Mouse (Mus musculus) left cerebral cortex, adult 8-10 months (tissue): ENCODE data around the gene Pcdh9. TPM values are rescaled to one million over a fixed set of nuclear protein-coding genes. Genes with fewer than 3 reads are reported as not detected.

Source experiments
- DNase-seq, 2 experiments: peaks; one replicate each; pipeline ENCODE4 v3.0.0; 2022; ENCODE audit warnings: low spot score in 2 of 2
- total RNA-seq, 4 experiments: library from RNA; stranded (reverse); gene quantifications; 2 replicates each; pipeline ENCODE4 v1.2.4; 2022

The Pcdh9 gene
- total RNA-seq, 4 experiments from 2014 or later: 170 to 200 (median 175) TPM

DNA sequence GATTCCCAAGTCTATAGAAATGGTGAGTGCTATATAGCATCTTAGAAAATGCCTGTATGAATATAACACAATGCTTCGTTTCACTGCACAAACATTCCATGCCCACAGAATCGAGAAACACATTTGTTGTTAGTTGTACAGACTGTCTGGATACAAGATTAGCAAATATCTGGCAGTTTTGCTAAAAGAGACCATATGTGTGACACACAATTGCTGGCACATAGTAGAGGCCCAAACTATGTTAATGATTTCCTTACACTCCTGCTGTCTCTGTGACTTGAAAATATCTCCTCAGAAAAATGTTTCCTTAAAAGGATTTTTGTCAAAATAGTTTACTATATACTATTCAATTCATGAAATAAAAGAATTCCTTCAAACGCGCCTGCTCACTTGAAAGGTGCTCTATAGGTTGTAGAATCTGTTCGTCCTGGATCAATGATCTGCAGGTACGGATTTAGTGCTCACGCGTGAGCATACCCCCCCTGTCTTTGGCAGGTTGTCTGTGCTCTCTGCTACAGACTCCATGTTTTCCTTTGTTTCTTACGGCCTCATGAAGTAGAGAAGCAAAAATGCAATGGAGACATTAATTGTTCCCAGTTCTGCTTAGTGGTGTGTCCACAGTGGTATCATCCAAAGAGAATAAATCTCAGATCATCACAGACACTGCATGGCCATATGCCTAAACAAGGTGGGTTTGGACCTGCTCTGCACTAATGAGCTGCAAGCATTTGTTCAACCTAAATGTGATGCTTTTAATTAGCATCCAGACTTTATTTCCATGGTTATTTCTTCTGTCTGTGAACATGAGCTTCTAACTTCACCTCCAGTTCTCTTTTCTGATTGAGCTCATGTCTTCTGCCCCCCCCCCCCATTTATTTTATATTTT lies 707.6 kb downstream of the Pcdh9 start:
- DNase-seq: no peak

DNA sequence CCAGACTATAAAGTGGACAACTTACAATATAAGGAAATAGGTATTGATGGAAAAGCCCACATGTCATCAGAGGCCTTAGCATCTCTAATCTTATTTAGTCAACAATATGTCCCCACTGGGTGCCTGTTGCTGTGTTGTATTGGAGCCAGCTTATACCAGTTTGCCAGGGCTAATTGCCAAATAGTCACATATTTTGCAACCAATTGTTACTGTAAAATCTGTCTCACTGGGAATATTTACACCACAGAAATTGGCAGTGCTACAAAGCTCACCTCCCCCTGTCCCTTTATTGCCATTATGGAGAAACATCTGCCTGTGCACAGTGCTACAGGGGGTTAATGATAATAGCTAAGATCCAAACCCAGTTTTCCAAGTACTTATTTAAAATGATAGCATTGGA lies 721.3 kb downstream of the Pcdh9 start:
- DNase-seq: no peak

GRCm38 (mm10) chr14:93168367-93168766 lies 722.1 kb downstream of the Pcdh9 start:
- no peak for DNase-seq

- no peak for DNase-seq
Observed at GRCm38 (mm10) chr14:93143414-93143813, 747.1 kb downstream of the Pcdh9 start.

GRCm38 (mm10) chr14:93142076-93142475 lies 748.4 kb downstream of the Pcdh9 start:
- no peak for DNase-seq

- no peak for DNase-seq
Observed at GRCm38 (mm10) chr14:93126993-93127392, 763.5 kb downstream of the Pcdh9 start.

GRCm38 (mm10) chr14:93102755-93103154 lies 787.7 kb downstream of the Pcdh9 start:
- DNase-seq: no peak

- DNase-seq: no peak
Observed at GRCm38 (mm10) chr14:93095081-93095480, 795.4 kb downstream of the Pcdh9 start.

GRCm38 (mm10) chr14:93092806-93093205 lies 797.7 kb downstream of the Pcdh9 start:
- no peak for DNase-seq

GRCm38 (mm10) chr14:93085646-93086045 lies 804.8 kb downstream of the Pcdh9 start:
- no peak for DNase-seq

DNA sequence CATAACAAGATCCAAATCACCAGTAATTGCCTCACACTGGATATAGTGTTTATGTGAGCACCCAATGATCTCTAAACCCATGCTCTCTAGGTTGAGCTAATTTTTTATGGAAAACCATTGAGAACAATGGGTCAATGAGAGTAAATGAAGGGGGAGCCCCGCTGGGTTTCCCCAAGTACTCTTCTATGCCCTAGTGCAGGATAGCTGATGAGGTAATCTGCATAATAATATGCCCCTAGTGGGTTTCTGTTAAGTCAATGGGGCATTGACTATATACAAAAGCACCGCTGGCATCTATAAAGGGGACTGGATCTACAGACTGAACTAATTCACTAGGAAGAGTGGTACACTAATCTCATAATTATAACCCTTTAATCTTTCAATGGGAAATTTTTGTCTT lies 807.3 kb downstream of the Pcdh9 start:
- DNase-seq: no peak

- no peak for DNase-seq
Observed at GRCm38 (mm10) chr14:93080910-93081309, 809.6 kb downstream of the Pcdh9 start.

DNA sequence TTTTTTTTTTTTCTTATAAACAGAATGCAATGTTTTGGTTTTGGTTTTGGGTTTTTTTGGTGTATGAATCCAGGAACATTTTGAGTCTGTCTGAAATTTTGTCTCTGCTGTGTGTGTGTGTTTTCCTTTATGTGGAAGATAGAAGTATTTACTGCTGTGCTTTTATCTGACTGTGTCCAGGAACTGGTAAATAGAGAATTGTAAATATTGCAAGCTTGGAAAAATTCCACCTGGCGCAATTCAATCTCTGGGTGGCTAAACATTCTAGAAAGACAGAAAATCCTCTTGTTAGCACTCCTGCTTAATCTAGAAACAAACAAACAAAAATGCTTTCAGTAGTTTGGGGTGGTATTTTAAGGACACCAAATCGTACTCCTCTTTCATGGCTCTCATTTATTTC lies 814.7 kb downstream of the Pcdh9 start:
- DNase-seq: no peak

DNA sequence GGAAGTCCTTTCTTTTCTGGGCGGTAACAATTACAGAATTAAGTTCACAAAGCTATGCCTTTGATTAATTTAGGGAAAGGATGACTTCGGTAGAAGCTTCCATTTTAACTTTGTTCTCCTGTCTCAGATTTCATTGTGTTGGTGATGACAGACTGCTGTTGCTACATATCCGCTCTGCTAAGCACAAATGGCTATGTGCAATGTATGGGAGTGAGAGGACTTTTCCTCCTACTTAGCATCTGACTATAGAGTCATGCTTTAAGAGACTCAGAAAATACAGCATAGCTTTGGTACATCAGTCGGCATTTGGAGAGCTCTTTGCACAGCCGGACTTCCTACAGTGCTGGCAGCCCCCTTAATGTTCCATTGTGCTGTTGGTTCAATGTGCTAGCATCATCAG lies 818.1 kb downstream of the Pcdh9 start:
- DNase-seq: peak in 1 of 2 experiments; percentile 41

DNA sequence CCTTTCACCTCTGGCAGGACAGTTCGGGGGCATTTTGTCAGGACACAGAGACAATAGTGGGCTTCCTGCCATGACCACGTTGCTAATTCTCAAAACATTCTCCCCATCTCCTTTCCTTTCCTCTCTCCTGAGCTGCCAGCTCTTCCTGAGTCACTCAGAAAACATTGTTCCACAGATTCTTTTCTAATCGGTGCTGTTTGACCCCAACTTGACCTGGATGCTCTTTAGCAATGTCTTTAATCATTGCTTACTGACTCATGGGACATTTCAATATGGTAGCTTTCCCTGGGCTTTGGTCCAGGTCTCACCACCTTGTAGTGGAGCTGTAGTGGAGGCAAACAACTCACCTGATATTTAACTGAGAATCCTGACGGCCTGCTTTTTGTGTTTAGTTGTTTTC lies 820.3 kb downstream of the Pcdh9 start:
- DNase-seq: no peak

- no peak for DNase-seq
Observed at GRCm38 (mm10) chr14:93067411-93068336, 822.8 kb downstream of the Pcdh9 start.

- no peak for DNase-seq
Observed at GRCm38 (mm10) chr14:93066732-93067410, 823.6 kb downstream of the Pcdh9 start.

GRCm38 (mm10) chr14:93061824-93062620 lies 828.5 kb downstream of the Pcdh9 start:
- no peak for DNase-seq

DNA sequence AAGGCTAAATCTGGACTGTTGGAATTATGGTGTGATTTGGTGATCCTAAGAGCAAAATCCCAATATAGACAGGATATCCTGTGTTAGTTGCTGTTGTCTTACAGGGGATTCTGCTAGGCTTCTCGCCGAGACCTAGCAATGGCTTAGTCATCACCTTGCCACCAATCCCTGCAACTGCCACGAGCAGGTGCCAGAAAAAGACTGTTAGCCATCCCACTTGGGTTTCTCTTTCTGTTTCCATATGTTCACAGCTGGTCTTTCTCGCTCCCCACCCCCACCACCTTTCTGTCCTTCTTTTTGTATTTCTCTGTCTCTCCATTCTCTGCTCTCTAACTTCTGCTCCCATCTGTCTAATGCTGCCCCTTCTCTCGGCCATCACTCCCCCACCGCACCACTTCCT lies 831.7 kb downstream of the Pcdh9 start:
- DNase-seq: no peak

GRCm38 (mm10) chr14:93055997-93056396 lies 834.5 kb downstream of the Pcdh9 start:
- no peak for DNase-seq

DNA sequence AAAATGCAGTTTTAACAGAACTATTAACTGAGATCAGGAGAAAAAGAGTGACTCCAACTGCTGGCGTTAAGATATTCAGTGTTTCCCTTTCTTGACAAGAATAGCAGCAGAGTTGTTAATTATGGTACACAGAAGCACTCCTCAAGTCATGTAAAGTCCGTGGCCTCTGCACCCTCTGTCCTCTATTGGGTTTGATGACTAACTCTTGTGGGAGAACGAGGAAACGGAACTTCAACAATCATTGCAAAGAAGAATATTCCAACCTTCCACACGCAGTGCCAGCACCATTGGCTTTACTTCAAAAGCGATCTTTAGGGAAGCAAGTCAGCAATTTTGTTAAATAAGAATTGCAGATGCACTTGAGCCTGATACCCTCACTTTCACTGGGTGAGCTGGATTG lies 849.9 kb downstream of the Pcdh9 start:
- no peak for DNase-seq
